Mouse (Mus musculus) hindbrain, embryonic 14.5 days (tissue): Measurements from ENCODE around the gene Gipr. TPM values are rescaled to one million over a fixed set of nuclear protein-coding genes. Genes with fewer than 3 reads are reported as not detected.

Source experiments
- ATAC-seq: fragments of 200-750 bp; cut with Nextera tagmentation; 2 replicates; pipeline ENCODE4 v1.8.0; 2017; ENCODE audit warnings: moderate number of reproducible peaks, mild to moderate bottlenecking, moderate TSS enrichment, moderate library complexity; ENCODE audit not compliant: low FRiP score
- DNase-seq: peaks from one replicate; pipeline ENCODE4 v3.0.0-alpha.2; 2015; ENCODE audit warnings: low spot score
- H3K27ac ChIP-seq: fragments of 300-500 bp; sonication (generic); 2 replicates; pipeline ENCODE4 v1.5.1; 2014; ENCODE audit warnings: mild to moderate bottlenecking, moderate library complexity
- H3K27me3 ChIP-seq: fragments of 300-500 bp; sonication (generic); 2 replicates; pipeline ENCODE4 v1.6.1; 2014; ENCODE audit warnings: mild to moderate bottlenecking, low read length, mixed read lengths; ENCODE audit not compliant: control insufficient read depth, insufficient read depth
- H3K36me3 ChIP-seq: fragments of 300-500 bp; sonication (generic); replicated peaks from 2 replicates; pipeline ENCODE4 v1.6.1; 2014; ENCODE audit not compliant: control insufficient read depth, insufficient read depth
- H3K4me1 ChIP-seq: fragments of 300-500 bp; sonication (generic); replicated peaks from 2 replicates; pipeline ENCODE4 v1.6.1; 2014; ENCODE audit warnings: antibody characterized with exemption, low read length, mixed read lengths; ENCODE audit not compliant: control insufficient read depth, insufficient read depth
- H3K4me2 ChIP-seq: fragments of 300-500 bp; sonication (generic); replicated peaks from 2 replicates; pipeline ENCODE4 v1.6.1; 2014; ENCODE audit warnings: mild to moderate bottlenecking, moderate library complexity
- H3K4me3 ChIP-seq: fragments of 300-500 bp; sonication (generic); replicated peaks from 2 replicates; pipeline ENCODE4 v1.5.1; 2014; ENCODE audit warnings: mild to moderate bottlenecking, low read length
- H3K9ac ChIP-seq: fragments of 300-500 bp; sonication (generic); 2 replicates; pipeline ENCODE4 v1.6.1; 2014
- H3K9me3 ChIP-seq: fragments of 300-500 bp; sonication (generic); 2 replicates; pipeline ENCODE4 v1.6.1; 2016; ENCODE audit warnings: low read length; ENCODE audit not compliant: control insufficient read depth
- WGBS: fragments of 180-500 bp; shearing (Covaris S2); extraction: QIAGEN DNeasy Blood & Tissue Kit; methylation state at CpG from one replicate; pipeline ENCODE4 v1.1.7; 2014; 5-methylcytosine and 5-hydroxymethylcytosine counted together
- polyA plus RNA-seq: library from polyadenylated mRNA; unstranded; fragments of >200 nt; fragmentation: Nextera tagmentation; extraction: Ambion mirVana; gene quantifications from 2 replicates; pipeline ENCODE4 v1.2.1, GENCODE M21; 2014

Gipr gene
- polyA plus RNA-seq, 1 experiment from 2014 or later: 0.62 TPM

GRCm38 (mm10) chr7:19180862-19181429, 15.0 kb upstream of the Gipr start:
- H3K27ac ChIP-seq: no peak overlapping the region
- H3K4me1 ChIP-seq: peaks cover 37% of the 10 kb centered on the region
- peak overlapping the region; percentile 22 for H3K4me3 ChIP-seq
- ATAC-seq: no peak
- H3K4me2 ChIP-seq: peak overlapping the region; percentile 41
- DNase-seq: no peak
- peaks cover 41% of the 10 kb centered on the region for H3K36me3 ChIP-seq
- 0 out of 2 replicates have a peak, but pooled peaks cover 4% of the 10 kb centered on the region for H3K9me3 ChIP-seq
- peaks cover 29% of the 10 kb centered on the region for H3K27me3 ChIP-seq
- 4% methylated on average over 27 of the region's 27 CpGs for WGBS
- H3K9ac ChIP-seq: peak overlapping the region; percentile 29; the same call in 1 of the 2 replicates

GRCm38 (mm10) chr7:19179936-19180335, 14.0 kb upstream of the Gipr start:
- WGBS: 39% methylated on average over 6 of the region's 6 CpGs
- Histone ChIP-seq H3K27ac (no peak overlapping the region), H3K4me1 (peaks cover 39% of the 10 kb centered on the region), H3K27me3 (peaks cover 29% of the 10 kb centered on the region), H3K9ac (peak overlapping the region; percentile 40; the same call in 1 of the 2 replicates), H3K4me3 (no peak overlapping the region), H3K4me2 (peak overlapping the region; percentile 84; the same call in 1 of the 2 replicates), H3K9me3 (0 out of 2 replicates have a peak, but pooled peaks cover 4% of the 10 kb centered on the region), H3K36me3 (peaks cover 33% of the 10 kb centered on the region)
- DNase-seq: no peak
- no peak for ATAC-seq

GRCm38 (mm10) chr7:19179173-19179572, 13.2 kb upstream of the Gipr start:
- Histone ChIP-seq H3K27ac (no peak overlapping the region), H3K9ac (peak overlapping the region; percentile 40), H3K27me3 (peaks cover 29% of the 10 kb centered on the region), H3K4me1 (peaks cover 31% of the 10 kb centered on the region), H3K36me3 (peaks cover 29% of the 10 kb centered on the region), H3K4me2 (peak overlapping the region; percentile 84), H3K9me3 (0 out of 2 replicates have a peak, but pooled peaks cover 4% of the 10 kb centered on the region), H3K4me3 (peak overlapping the region; percentile 61)
- DNase-seq (peak; percentile 71), ATAC-seq (no peak)
- WGBS: 2% methylated on average over 31 of the region's 32 CpGs

- H3K27ac ChIP-seq: no peak overlapping the region
- peaks cover 29% of the 10 kb centered on the region for H3K4me1 ChIP-seq
- H3K9ac ChIP-seq: 0 out of 2 replicates have a peak overlapping the region, but pooled peaks have one; percentile 28
- ATAC-seq (no peak), DNase-seq (peak; percentile 74)
- H3K4me3 ChIP-seq: peak overlapping the region; percentile 61
- peaks cover 23% of the 10 kb centered on the region for H3K36me3 ChIP-seq
- WGBS: 3% methylated on average over 27 of the region's 27 CpGs
- peaks cover 29% of the 10 kb centered on the region for H3K27me3 ChIP-seq
- H3K4me2 ChIP-seq: peak overlapping the region; percentile 84
- H3K9me3 ChIP-seq: 0 out of 2 replicates have a peak, but pooled peaks cover 4% of the 10 kb centered on the region
Observed at GRCm38 (mm10) chr7:19178443-19179092, 12.6 kb upstream of the Gipr start.

GRCm38 (mm10) chr7:19178035-19178434, 12.1 kb upstream of the Gipr start:
- H3K4me3 ChIP-seq: peak overlapping the region; percentile 61
- peak overlapping the region; percentile 76 for H3K9ac ChIP-seq
- ATAC-seq (no peak), DNase-seq (no peak)
- H3K27me3 ChIP-seq: peaks cover 29% of the 10 kb centered on the region
- 0 out of 2 replicates have a peak, but pooled peaks cover 4% of the 10 kb centered on the region for H3K9me3 ChIP-seq
- 11% methylated on average over 17 of the region's 18 CpGs for WGBS
- peaks cover 32% of the 10 kb centered on the region for H3K4me1 ChIP-seq
- no peak overlapping the region for H3K27ac ChIP-seq
- peaks cover 19% of the 10 kb centered on the region; the same call in 1 of the 2 replicates for H3K36me3 ChIP-seq
- peak overlapping the region; percentile 84 for H3K4me2 ChIP-seq

GRCm38 (mm10) chr7:19177216-19177615, 11.3 kb upstream of the Gipr start:
- 64% methylated on average over 7 of the region's 7 CpGs for WGBS
- H3K27me3 ChIP-seq: peaks cover 29% of the 10 kb centered on the region
- H3K4me1 ChIP-seq: peaks cover 38% of the 10 kb centered on the region
- DNase-seq: no peak
- 0 out of 2 replicates have a peak, but pooled peaks cover 4% of the 10 kb centered on the region for H3K9me3 ChIP-seq
- H3K4me2 ChIP-seq: peak overlapping the region; percentile 84
- no peak for ATAC-seq
- H3K27ac ChIP-seq: no peak overlapping the region
- H3K36me3 ChIP-seq: peaks cover 12% of the 10 kb centered on the region; the same call in 1 of the 2 replicates
- peak overlapping the region; percentile 76 for H3K9ac ChIP-seq
- H3K4me3 ChIP-seq: peak overlapping the region; percentile 61

GRCm38 (mm10) chr7:19176516-19176947, 10.6 kb upstream of the Gipr start:
- DNase-seq (no peak), ATAC-seq (peak; percentile 52)
- H3K27ac ChIP-seq: peak overlapping the region; percentile 74
- 1% methylated on average over 21 of the region's 21 CpGs for whole genome bisulfite sequencing
- H3K4me3 ChIP-seq: peak overlapping the region; percentile 61
- H3K27me3 ChIP-seq: peaks cover 29% of the 10 kb centered on the region
- peaks cover 44% of the 10 kb centered on the region for H3K4me1 ChIP-seq
- 0 out of 2 replicates have a peak, but pooled peaks cover 4% of the 10 kb centered on the region for H3K9me3 ChIP-seq
- peak overlapping the region; percentile 84 for H3K4me2 ChIP-seq
- peak overlapping the region; percentile 76 for H3K9ac ChIP-seq
- H3K36me3 ChIP-seq: peaks cover 6% of the 10 kb centered on the region; the same call in 1 of the 2 replicates

- H3K9me3 ChIP-seq: 0 out of 2 replicates have a peak, but pooled peaks cover 4% of the 10 kb centered on the region
- H3K9ac ChIP-seq: peak within 1 kb of the TSS; percentile 76
- H3K27ac ChIP-seq: peak within 1 kb of the TSS; percentile 74
- peak within 1 kb of the TSS; percentile 84 for H3K4me2 ChIP-seq
- H3K4me3 ChIP-seq: peak within 1 kb of the TSS; percentile 61
- 0 out of 2 replicates have a peak, but pooled peaks cover 4% of the 10 kb centered on the region for H3K36me3 ChIP-seq
- peaks cover 45% of the 10 kb centered on the region for H3K4me1 ChIP-seq
- DNase-seq: peak; percentile 86
- ATAC-seq: peak; percentile 95
- 2% methylated on average over 30 of the region's 30 CpGs for WGBS
- peaks cover 29% of the 10 kb centered on the region for H3K27me3 ChIP-seq
Observed at GRCm38 (mm10) chr7:19175708-19176515, 10.0 kb upstream of the Gipr start, which contains the start of gene Eml2. Gene Eml2 (plus strand): TSS chr7:19176421.
